In the genomic region with DNA sequence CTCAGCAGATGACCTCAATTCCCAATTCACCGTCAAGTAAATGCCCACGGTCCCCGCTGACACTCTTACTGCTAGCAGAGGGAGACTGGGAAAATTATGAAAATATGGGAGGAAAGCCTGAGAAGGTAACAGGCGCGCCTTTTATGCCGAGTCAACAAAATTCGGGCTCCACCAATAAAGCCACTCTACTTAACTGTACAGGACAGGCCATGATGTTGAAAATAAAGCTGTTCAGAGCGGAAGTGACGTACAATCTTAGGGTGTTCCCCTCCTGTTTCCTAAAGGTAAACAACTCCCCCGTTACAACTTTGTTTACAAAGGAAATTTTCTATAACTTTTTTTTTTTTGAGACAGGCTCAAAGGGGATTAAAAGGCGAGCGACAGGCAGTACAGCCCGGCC, we compare ENCODE assay signal across 8 mouse cellular contexts. TPM values are rescaled to one million over a fixed set of nuclear protein-coding genes. Genes with fewer than 3 reads are reported as not detected.
A peak's percentile ranks its signal among the peaks of the same experiment; 100 is the strongest.
DNase-seq lines count a peak whose midpoint lies in the region; ATAC-seq and TF ChIP-seq lines count a peak whose summit lies in the region.

No protein-coding gene starts in this region.

- H3K9me3 ChIP-seq in heart, embryonic 10.5 days = no peaks in the 10 kb centered on the region
- H3K9me3 ChIP-seq in kidney, embryonic 15.5 days (replicated peaks) = no peaks in the 10 kb centered on the region

- 11% methylated on average over 13 of the region's 13 CpGs for WGBS in heart, embryonic 10.5 days
- 4% methylated on average over 13 of the region's 13 CpGs for WGBS in kidney, embryonic 15.5 days
- 1% methylated on average over 13 of the region's 13 CpGs for WGBS in spleen, adult 2 months

- TF ChIP-seq POLR2A in spleen, adult 2 months (IDR thresholded peaks at IDR 0.05; ENCODE audit: low read depth, low read length) = no peak

- peak overlapping the region; percentile 72 for H3K4me2 ChIP-seq in kidney, embryonic 15.5 days

- H3K4me1 ChIP-seq in heart, embryonic 10.5 days = peaks cover 3% of the 10 kb centered on the region; the same call in 1 of the 2 replicates
- peaks cover 26% of the 10 kb centered on the region for H3K4me1 ChIP-seq in kidney, embryonic 15.5 days
- peaks cover 5% of the 10 kb centered on the region for H3K4me1 ChIP-seq in spleen, adult 2 months (ENCODE audit: control insufficient read depth, insufficient read depth, insufficient read length)

- peaks cover 40% of the 10 kb centered on the region for H3K36me3 ChIP-seq in heart, embryonic 10.5 days
- H3K36me3 ChIP-seq in kidney, embryonic 15.5 days = peaks cover 33% of the 10 kb centered on the region
- H3K36me3 ChIP-seq in spleen, adult 2 months (ENCODE audit: control insufficient read depth, insufficient read depth, low read length) = peaks cover 34% of the 10 kb centered on the region

- TF ChIP-seq CTCF in spleen, adult 2 months (IDR thresholded peaks at IDR 0.05; ENCODE audit: extremely low read depth, insufficient read depth, insufficient read length, insufficient replicate concordance) = no peak

- peak overlapping the region; percentile 99 for H3K9ac ChIP-seq in kidney, embryonic 15.5 days

- DNase-seq in urinary bladder, postnatal 14 days (ENCODE audit: low spot score) = peak; percentile 38
- DNase-seq in urinary bladder, postnatal 10 days (ENCODE audit: low spot score) = no peak
- DNase-seq in cerebellum, postnatal 25 days = peak; percentile 32 to 35
- DNase-seq in heart, embryonic 10.5 days (ENCODE audit: low spot score) = no peak
- DNase-seq in lung, postnatal 36 days = peak; percentile 90
- DNase-seq in spleen, adult 2 months (ENCODE audit: low read depth in 1 of 2, low spot score in 2 of 2) = peak; percentile 27 to 85
- DNase-seq in left cerebral cortex, postnatal 14 days (ENCODE audit: low spot score in 2 of 2) = no peak

- peak overlapping the region; percentile 100 for H3K27ac ChIP-seq in heart, embryonic 10.5 days
- peak overlapping the region; percentile 98 for H3K27ac ChIP-seq in kidney, embryonic 15.5 days
- H3K27ac ChIP-seq in spleen, adult 2 months (ENCODE audit: insufficient read depth, low read length) = peak overlapping the region; percentile 99

- intact Hi-C loops in left cerebral cortex, postnatal 14 days (cut with DNase I) = loop anchor here (2.0 kb wide), 1 partner anchor 22 kb away; the partner anchor contains the start of genes Nif3l1 and Ppil3

- peak; percentile 63 for ATAC-seq in kidney, embryonic 15.5 days (replicated peaks; ENCODE audit: low FRiP score)

- peak overlapping the region; percentile 100 for H3K4me3 ChIP-seq in heart, embryonic 10.5 days
- H3K4me3 ChIP-seq in kidney, embryonic 15.5 days (replicated peaks) = peak overlapping the region; percentile 89
- H3K4me3 ChIP-seq in spleen, adult 2 months (ENCODE audit: extremely low read depth, insufficient read depth, insufficient read length) = peak overlapping the region; percentile 65

- no peaks in the 10 kb centered on the region for H3K27me3 ChIP-seq in heart, embryonic 10.5 days (ENCODE audit: insufficient read depth, poor library complexity, severe bottlenecking)
- H3K27me3 ChIP-seq in kidney, embryonic 15.5 days = no peaks in the 10 kb centered on the region
- H3K27me3 ChIP-seq in spleen, adult 2 months (ENCODE audit: control insufficient read depth, insufficient read depth, low read length) = no peaks in the 10 kb centered on the region; the same call in 1 of the 2 replicates

RNA-seq across cellular contexts. Expression of gene Clk1, which starts 1.0 kb away (rescaled TPM):
- 117 TPM in 2 replicates for polyA plus RNA-seq in heart, embryonic 10.5 days (2016; fragmentation: Nextera tagmentation; extraction: Ambion mirVana)
- polyA plus RNA-seq in kidney, embryonic 15.5 days (2015; fragmentation: Nextera tagmentation; extraction: Ambion mirVana) = 185 and 199 TPM in 2 replicates
- 37.5 and 48.1 TPM in 2 replicates for polyA plus RNA-seq in spleen, adult 2 months (2012; rRNA removed)
- total RNA-seq in left cerebral cortex, postnatal 14 days (2021) = 100 to 1,000 TPM in 1 of 2 experiments, 10 to 100 TPM in 1; 95.1 to 107 TPM

RNA-seq across cellular contexts. Expression of gene Nif3l1, which starts 22.1 kb away (rescaled TPM):
- 35.7 and 48.5 TPM in 2 replicates for polyA plus RNA-seq in heart, embryonic 10.5 days (2016; fragmentation: Nextera tagmentation; extraction: Ambion mirVana)
- polyA plus RNA-seq in kidney, embryonic 15.5 days (2015; fragmentation: Nextera tagmentation; extraction: Ambion mirVana) = 44.7 and 46.7 TPM in 2 replicates
- 7.5 and 8.6 TPM in 2 replicates for polyA plus RNA-seq in spleen, adult 2 months (2012; rRNA removed)
- 10 to 100 TPM; 17.8 to 18.9 TPM for total RNA-seq in left cerebral cortex, postnatal 14 days (2021)

RNA-seq across cellular contexts. Expression of gene Ppil3, which starts 22.4 kb away (rescaled TPM):
- 43.0 and 47.7 TPM in 2 replicates for polyA plus RNA-seq in heart, embryonic 10.5 days (2016; fragmentation: Nextera tagmentation; extraction: Ambion mirVana)
- 52.0 and 58.5 TPM in 2 replicates for polyA plus RNA-seq in kidney, embryonic 15.5 days (2015; fragmentation: Nextera tagmentation; extraction: Ambion mirVana)
- polyA plus RNA-seq in spleen, adult 2 months (2012; rRNA removed) = 9.4 and 16.9 TPM in 2 replicates
- 10 to 100 TPM; 22.4 to 25.1 TPM for total RNA-seq in left cerebral cortex, postnatal 14 days (2021)

RNA-seq across cellular contexts. Expression of gene Bzw1, which starts 30.2 kb away (rescaled TPM):
- polyA plus RNA-seq in heart, embryonic 10.5 days (2016; fragmentation: Nextera tagmentation; extraction: Ambion mirVana) = 287 and 342 TPM in 2 replicates
- polyA plus RNA-seq in kidney, embryonic 15.5 days (2015; fragmentation: Nextera tagmentation; extraction: Ambion mirVana) = 367 and 397 TPM in 2 replicates
- polyA plus RNA-seq in spleen, adult 2 months (2012; rRNA removed) = 12.1 and 13.3 TPM in 2 replicates
- total RNA-seq in left cerebral cortex, postnatal 14 days (2021) = 100 to 1,000 TPM; 208 to 225 TPM

Comparison
In these comparisons a context has a peak if more than half of its experiments do, and no peak if none do; other contexts are left out.
1. DNase-seq: peak in urinary bladder, postnatal 14 days (single experiment), cerebellum, postnatal 25 days (2 of 2), lung, postnatal 36 days (single experiment) and spleen, adult 2 months (2 of 2); none in urinary bladder, postnatal 10 days (single experiment), heart, embryonic 10.5 days (single experiment) and left cerebral cortex, postnatal 14 days (0 of 2).
2. Peak in every context shown above with its lines, with median percentiles within 50 percentile points of each other: H3K27ac ChIP-seq and H3K4me3 ChIP-seq.